Mouse (Mus musculus): ENCODE measurements around the gene Sdhaf3.

DNA sequence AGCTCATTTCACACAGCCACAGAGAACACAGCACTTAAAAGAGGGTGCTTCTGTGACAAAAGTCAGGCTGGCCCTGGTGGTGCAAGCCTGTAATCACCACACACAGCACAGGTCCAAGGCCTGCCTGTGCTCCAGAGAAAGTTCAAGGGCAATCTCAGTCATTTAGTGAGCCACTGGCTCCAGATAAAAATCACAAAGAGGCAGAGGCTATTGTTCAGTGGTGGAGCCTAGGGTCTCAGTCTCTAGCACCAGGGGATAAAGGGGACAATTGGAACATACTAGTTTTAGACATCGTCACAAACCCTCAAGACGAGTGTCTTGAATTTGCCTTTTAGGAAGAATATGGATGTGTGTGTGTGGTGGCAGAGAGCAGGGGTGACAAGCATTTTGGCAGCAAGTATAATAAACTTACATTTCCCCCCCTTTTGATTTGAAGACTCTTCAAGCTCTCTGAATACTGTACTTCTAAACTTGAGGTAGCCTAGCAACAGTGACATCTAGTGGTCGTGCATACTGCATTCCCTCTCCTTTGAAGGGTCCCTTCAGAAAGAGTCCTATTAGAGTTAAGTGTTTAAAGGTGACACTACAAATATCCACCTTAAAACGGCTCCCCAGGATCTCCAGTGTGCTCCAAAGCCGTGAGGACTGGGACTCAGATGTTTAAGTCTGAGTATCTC lies 40.8 kb upstream of the Sdhaf3 start:
- TF ChIP-seq CTCF (IDR thresholded peaks at IDR 0.05; ENCODE audit: low read depth, low read length) (no peak), POLR2A (IDR thresholded peaks at IDR 0.05; ENCODE audit: insufficient read depth, low read length) (no peak), EP300 (IDR thresholded peaks at IDR 0.05; ENCODE audit: insufficient read depth, low read depth, low read length) (no peak)

Data from ES-Bruce4 (cell line).